Mouse (Mus musculus): ENCODE measurements around the gene Frmd4a. TPM values are rescaled to one million over a fixed set of nuclear protein-coding genes. Genes with fewer than 3 reads are reported as not detected.

The Frmd4a gene
- polyA plus RNA-seq, 1 experiment from 2014 or later = 6.6 TPM

GRCm38 (mm10) chr2:4227563-4227962 is 210.0 kb downstream of the Frmd4a start:
- no peak overlapping the region for H3K27ac ChIP-seq (ENCODE audit: low read depth)
- 0 out of 2 replicates have a peak, but pooled peaks cover 3% of the 10 kb centered on the region for H3K4me1 ChIP-seq (ENCODE audit: insufficient read depth)
- 41% methylated on average over 4 of the region's 4 CpGs for WGBS (ENCODE audit: insufficient replicate concordance)
- no peak overlapping the region for H3K4me2 ChIP-seq (ENCODE audit: low read depth, low read length)
- no peaks in the 10 kb centered on the region for H3K27me3 ChIP-seq (ENCODE audit: insufficient read depth, low read length)
- no peaks in the 10 kb centered on the region for H3K36me3 ChIP-seq (replicated peaks; ENCODE audit: insufficient read depth, low read length)
- no peak for ATAC-seq
- no peak for DNase-seq
- H3K9ac ChIP-seq (replicated peaks) = no peak overlapping the region
- H3K9me3 ChIP-seq (ENCODE audit: low read length) = no peaks in the 10 kb centered on the region
- TF ChIP-seq EP300 (IDR thresholded peaks at IDR 0.05; ENCODE audit: low read depth) (no peak), CTCF (IDR thresholded peaks at IDR 0.05; ENCODE audit: low read depth) (no peak)
- no peak overlapping the region for H3K4me3 ChIP-seq (ENCODE audit: low read depth, low read length)

GRCm38 (mm10) chr2:4228510-4228909 is 211.0 kb downstream of the Frmd4a start:
- DNase-seq (no peak), ATAC-seq (no peak)
- H3K27me3 ChIP-seq (ENCODE audit: insufficient read depth, low read length) = no peaks in the 10 kb centered on the region
- 36% methylated on average over 3 of the region's 3 CpGs for WGBS (ENCODE audit: insufficient replicate concordance)
- H3K9ac ChIP-seq (replicated peaks) = no peak overlapping the region
- H3K4me2 ChIP-seq (ENCODE audit: low read depth, low read length) = no peak overlapping the region
- H3K4me1 ChIP-seq (ENCODE audit: insufficient read depth) = 0 out of 2 replicates have a peak, but pooled peaks cover 3% of the 10 kb centered on the region
- H3K27ac ChIP-seq (ENCODE audit: low read depth) = no peak overlapping the region
- H3K9me3 ChIP-seq (ENCODE audit: low read length) = no peaks in the 10 kb centered on the region
- H3K4me3 ChIP-seq (ENCODE audit: low read depth, low read length) = no peak overlapping the region
- no peak for TF ChIP-seq CTCF (IDR thresholded peaks at IDR 0.05; ENCODE audit: low read depth)
- no peaks in the 10 kb centered on the region for H3K36me3 ChIP-seq (replicated peaks; ENCODE audit: insufficient read depth, low read length)

DNA sequence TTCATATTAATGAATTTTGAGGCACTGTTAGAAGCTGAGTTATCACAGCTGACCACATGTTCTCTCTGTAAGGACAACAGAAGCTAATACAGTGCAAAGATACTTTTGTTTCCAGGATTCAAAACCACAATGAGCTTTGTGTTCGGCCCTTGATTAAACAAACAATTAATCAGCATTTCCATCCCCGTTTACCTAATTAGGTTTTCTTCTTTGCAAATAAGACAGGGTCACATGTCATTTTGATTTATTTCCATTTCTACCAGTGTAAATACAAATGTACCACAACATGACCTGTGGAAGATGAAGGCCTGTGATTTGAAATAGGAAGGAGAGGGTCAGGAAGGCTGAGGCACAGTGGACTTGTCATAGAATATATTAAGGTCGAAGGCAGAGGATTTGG is 214.8 kb downstream of the Frmd4a start:
- DNase-seq (no peak), ATAC-seq (no peak)
- no peaks in the 10 kb centered on the region for H3K27me3 ChIP-seq (ENCODE audit: insufficient read depth, low read length)
- H3K4me1 ChIP-seq (ENCODE audit: insufficient read depth) = no peaks in the 10 kb centered on the region
- no peak overlapping the region for H3K4me2 ChIP-seq (ENCODE audit: low read depth, low read length)
- TF ChIP-seq EP300 (IDR thresholded peaks at IDR 0.05; ENCODE audit: low read depth) = no peak
- TF ChIP-seq CTCF (IDR thresholded peaks at IDR 0.05; ENCODE audit: low read depth) = no peak
- WGBS (ENCODE audit: insufficient replicate concordance) = 36% methylated on average over 3 of the region's 3 CpGs
- no peak overlapping the region for H3K27ac ChIP-seq (ENCODE audit: low read depth)
- H3K9ac ChIP-seq (replicated peaks) = no peak overlapping the region
- H3K9me3 ChIP-seq (ENCODE audit: low read length) = no peaks in the 10 kb centered on the region
- no peaks in the 10 kb centered on the region for H3K36me3 ChIP-seq (replicated peaks; ENCODE audit: insufficient read depth, low read length)
- H3K4me3 ChIP-seq (ENCODE audit: low read depth, low read length) = no peak overlapping the region

GRCm38 (mm10) chr2:4232761-4233322 is 215.3 kb downstream of the Frmd4a start:
- Histone ChIP-seq H3K27ac (ENCODE audit: low read depth) (no peak overlapping the region), H3K9me3 (ENCODE audit: low read length) (no peaks in the 10 kb centered on the region), H3K4me3 (ENCODE audit: low read depth, low read length) (no peak overlapping the region), H3K9ac (replicated peaks) (no peak overlapping the region), H3K36me3 (replicated peaks; ENCODE audit: insufficient read depth, low read length) (no peaks in the 10 kb centered on the region), H3K4me2 (ENCODE audit: low read depth, low read length) (no peak overlapping the region), H3K27me3 (ENCODE audit: insufficient read depth, low read length) (no peaks in the 10 kb centered on the region), H3K4me1 (ENCODE audit: insufficient read depth) (no peaks in the 10 kb centered on the region)
- DNase-seq (no peak), ATAC-seq (no peak)
- 34% methylated on average over 10 of the region's 10 CpGs for WGBS (ENCODE audit: insufficient replicate concordance)
- no peak for TF ChIP-seq CTCF (IDR thresholded peaks at IDR 0.05; ENCODE audit: low read depth)
- TF ChIP-seq EP300 (IDR thresholded peaks at IDR 0.05; ENCODE audit: low read depth) = no peak

GRCm38 (mm10) chr2:4237686-4238085 is 220.2 kb downstream of the Frmd4a start:
- no peak for TF ChIP-seq EP300 (IDR thresholded peaks at IDR 0.05; ENCODE audit: low read depth)
- no peak for TF ChIP-seq CTCF (IDR thresholded peaks at IDR 0.05; ENCODE audit: low read depth)
- Histone ChIP-seq H3K4me3 (ENCODE audit: low read depth, low read length) (no peak overlapping the region), H3K27me3 (ENCODE audit: insufficient read depth, low read length) (no peaks in the 10 kb centered on the region), H3K27ac (ENCODE audit: low read depth) (no peak overlapping the region), H3K36me3 (replicated peaks; ENCODE audit: insufficient read depth, low read length) (no peaks in the 10 kb centered on the region), H3K9ac (replicated peaks) (no peak overlapping the region), H3K4me2 (ENCODE audit: low read depth, low read length) (no peak overlapping the region), H3K4me1 (ENCODE audit: insufficient read depth) (no peaks in the 10 kb centered on the region), H3K9me3 (ENCODE audit: low read length) (no peaks in the 10 kb centered on the region)
- no peak for DNase-seq
- WGBS (ENCODE audit: insufficient replicate concordance) = 78% methylated on average over 5 of the region's 5 CpGs
- ATAC-seq = no peak

DNA sequence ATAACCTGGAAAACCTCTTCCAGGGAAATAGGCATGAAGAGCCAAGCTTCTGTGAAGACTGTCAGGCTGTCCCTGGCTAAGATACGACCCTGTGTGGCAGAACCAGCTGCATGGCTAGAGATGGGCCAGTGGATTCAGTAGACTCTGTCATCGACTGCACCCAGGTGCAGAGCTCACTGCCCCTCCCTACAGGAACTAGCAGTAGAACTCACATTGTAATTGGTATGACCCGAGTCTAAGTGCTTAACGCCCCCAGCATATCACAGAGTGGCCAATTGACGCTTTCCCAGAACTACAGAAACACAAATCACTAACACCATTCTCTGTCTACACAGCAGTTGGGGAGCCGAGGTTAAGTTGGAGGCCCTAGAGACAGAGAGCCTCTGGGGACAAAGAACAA is 232.2 kb downstream of the Frmd4a start:
- Histone ChIP-seq H3K9me3 (ENCODE audit: low read length) (no peaks in the 10 kb centered on the region), H3K27me3 (ENCODE audit: insufficient read depth, low read length) (no peaks in the 10 kb centered on the region), H3K9ac (replicated peaks) (no peak overlapping the region), H3K36me3 (replicated peaks; ENCODE audit: insufficient read depth, low read length) (no peaks in the 10 kb centered on the region), H3K27ac (ENCODE audit: low read depth) (no peak overlapping the region), H3K4me1 (ENCODE audit: insufficient read depth) (0 out of 2 replicates have a peak, but pooled peaks cover 3% of the 10 kb centered on the region), H3K4me2 (ENCODE audit: low read depth, low read length) (no peak overlapping the region), H3K4me3 (ENCODE audit: low read depth, low read length) (no peak overlapping the region)
- no peak for TF ChIP-seq CTCF (IDR thresholded peaks at IDR 0.05; ENCODE audit: low read depth)
- WGBS (ENCODE audit: insufficient replicate concordance) = 49% methylated on average over 6 of the region's 6 CpGs
- ATAC-seq (no peak), DNase-seq (no peak)

All from liver, postnatal 0 days (tissue).